Mouse (Mus musculus): Measurements from ENCODE around the gene Lcp1. TPM values are rescaled to one million over a fixed set of nuclear protein-coding genes. Genes with fewer than 3 reads are reported as not detected.

Lcp1 gene
- polyA plus RNA-seq, 1 experiment from 2014 or later, result 22.3 TPM

DNA sequence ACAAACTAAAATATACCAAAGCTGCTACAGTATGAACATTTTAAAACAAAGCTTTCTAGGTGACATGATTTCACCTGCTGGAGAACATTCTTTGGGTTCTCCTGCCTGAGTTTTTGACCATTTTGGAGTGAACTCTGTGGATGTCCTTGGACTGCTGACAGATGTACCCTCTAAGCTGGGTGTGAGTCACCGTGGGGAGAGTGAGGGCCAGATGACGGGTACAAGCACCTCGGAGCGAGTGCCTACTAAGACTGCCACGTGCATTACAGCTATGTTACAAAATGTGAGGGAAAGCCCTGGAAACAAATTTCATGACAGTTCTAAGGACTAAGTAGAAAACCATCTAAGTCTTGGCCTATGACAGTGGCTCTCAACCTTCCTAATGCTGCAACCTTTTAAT, 138.6 kb downstream of the Lcp1 start:
- Histone ChIP-seq H3K4me2 (replicated peaks; ENCODE audit: low read depth, low read length) (no peak overlapping the region), H3K27me3 (ENCODE audit: control insufficient read depth, insufficient read depth, low read length) (no peaks in the 10 kb centered on the region), H3K4me1 (ENCODE audit: control insufficient read depth, insufficient read depth, low read length) (no peaks in the 10 kb centered on the region), H3K27ac (ENCODE audit: low read depth, low read length) (no peak overlapping the region), H3K36me3 (ENCODE audit: control insufficient read depth, insufficient read depth, low read length) (no peaks in the 10 kb centered on the region), H3K4me3 (ENCODE audit: low read length) (no peak overlapping the region), H3K9me3 (ENCODE audit: control insufficient read depth, low read length) (no peaks in the 10 kb centered on the region), H3K9ac (ENCODE audit: low read depth, low read length) (no peak overlapping the region)
- ATAC-seq (ENCODE audit: low FRiP score, low TSS enrichment), result no peak
- WGBS, result 89% methylated on average over 5 of the region's 5 CpGs

DNA sequence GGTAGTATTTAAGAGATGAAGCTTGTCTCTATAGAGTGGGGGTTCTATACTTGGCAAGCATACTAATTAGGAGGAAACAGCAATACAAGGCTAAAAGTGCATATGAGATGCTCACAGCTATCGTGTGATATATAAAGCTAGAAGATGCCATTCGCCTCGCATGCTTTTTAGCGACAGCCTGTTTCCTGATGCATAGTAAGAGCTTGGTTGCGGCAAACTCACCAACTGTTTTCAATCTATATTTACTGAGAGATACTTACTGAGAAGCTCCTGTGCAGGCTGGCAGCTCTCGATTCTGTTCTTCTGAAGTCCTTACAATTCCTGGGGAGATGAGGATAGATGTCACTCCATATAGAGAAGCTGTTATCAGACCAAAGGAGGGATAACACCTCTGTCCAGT, 148.8 kb downstream of the Lcp1 start:
- Histone ChIP-seq H3K36me3 (ENCODE audit: control insufficient read depth, insufficient read depth, low read length) (no peaks in the 10 kb centered on the region), H3K9me3 (ENCODE audit: control insufficient read depth, low read length) (no peaks in the 10 kb centered on the region), H3K4me1 (ENCODE audit: control insufficient read depth, insufficient read depth, low read length) (no peaks in the 10 kb centered on the region), H3K27me3 (ENCODE audit: control insufficient read depth, insufficient read depth, low read length) (no peaks in the 10 kb centered on the region), H3K9ac (ENCODE audit: low read depth, low read length) (no peak overlapping the region), H3K4me2 (replicated peaks; ENCODE audit: low read depth, low read length) (no peak overlapping the region), H3K27ac (ENCODE audit: low read depth, low read length) (no peak overlapping the region), H3K4me3 (ENCODE audit: low read length) (no peak overlapping the region)
- WGBS, result 79% methylated on average over 6 of the region's 6 CpGs
- no peak for ATAC-seq (ENCODE audit: low FRiP score, low TSS enrichment)

DNA sequence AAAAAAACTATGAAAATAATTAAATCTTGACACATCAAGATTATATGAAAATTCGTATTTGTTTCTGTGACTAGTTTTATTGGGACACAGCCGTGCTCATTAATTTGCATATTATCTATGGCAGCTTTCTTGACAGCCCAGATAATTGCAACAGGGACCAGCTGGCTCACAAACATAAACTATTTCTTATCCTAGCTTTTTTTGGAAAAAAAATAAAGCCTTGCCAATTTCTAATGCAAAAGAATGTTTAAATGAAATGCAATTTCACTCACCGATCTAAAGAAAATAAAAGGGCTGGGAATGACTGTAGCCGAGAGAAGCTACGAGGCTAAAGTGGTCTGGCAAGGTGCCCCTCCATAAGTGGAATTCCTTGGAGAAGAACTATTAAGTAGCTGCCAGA, 149.5 kb downstream of the Lcp1 start:
- H3K4me2 ChIP-seq (replicated peaks; ENCODE audit: low read depth, low read length), result no peak overlapping the region
- H3K4me1 ChIP-seq (ENCODE audit: control insufficient read depth, insufficient read depth, low read length), result peaks cover 4% of the 10 kb centered on the region; the same call in 1 of the 2 replicates
- no peak overlapping the region for H3K27ac ChIP-seq (ENCODE audit: low read depth, low read length)
- H3K36me3 ChIP-seq (ENCODE audit: control insufficient read depth, insufficient read depth, low read length), result no peaks in the 10 kb centered on the region
- no peak for ATAC-seq (ENCODE audit: low FRiP score, low TSS enrichment)
- H3K9me3 ChIP-seq (ENCODE audit: control insufficient read depth, low read length), result no peaks in the 10 kb centered on the region
- no peak overlapping the region for H3K9ac ChIP-seq (ENCODE audit: low read depth, low read length)
- 60% methylated on average over 5 of the region's 5 CpGs for WGBS
- no peak overlapping the region for H3K4me3 ChIP-seq (ENCODE audit: low read length)
- no peaks in the 10 kb centered on the region for H3K27me3 ChIP-seq (ENCODE audit: control insufficient read depth, insufficient read depth, low read length)

Small RNA genes within 50 kb of the gene (microRNA-seq; reads per million reads assigned to microRNA genes)
- not detected for gene Gm44482

Other genes starting within 250 kb of the Lcp1 start
- 11.1 and 18.6 TPM in 2 replicates for gene Lrch1, start 183.2 kb upstream of the Lcp1 start, polyA plus RNA-seq (2014; fragmentation: Nextera tagmentation; extraction: Ambion mirVana)
- 0.34 and 0.71 TPM in 2 replicates for gene Rubcnl, start 115.1 kb upstream of the Lcp1 start, polyA plus RNA-seq (2014; fragmentation: Nextera tagmentation; extraction: Ambion mirVana)
- 0.07 TPM in 1 of 2 replicates, not detected in the other for gene Lrrc63, start 220 bp upstream of the Lcp1 start, polyA plus RNA-seq (2014; fragmentation: Nextera tagmentation; extraction: Ambion mirVana)
- gene Cpb2, start 111.2 kb downstream of the Lcp1 start, polyA plus RNA-seq (2014; fragmentation: Nextera tagmentation; extraction: Ambion mirVana), result 13.2 and 14.6 TPM in 2 replicates
- gene Zc3h13, start 153.3 kb downstream of the Lcp1 start, polyA plus RNA-seq (2014; fragmentation: Nextera tagmentation; extraction: Ambion mirVana), result 32.4 and 40.2 TPM in 2 replicates

Measured in kidney, embryonic 14.5 days (tissue).